Mouse (Mus musculus) heart, postnatal 25 days (tissue): ENCODE results near the gene Olfr196. TPM values are rescaled to one million over a fixed set of nuclear protein-coding genes. Genes with fewer than 3 reads are reported as not detected.
"Not testable (repeated sequence)": the region's sequence is repeated elsewhere in the genome, so short reads cannot be mapped to it uniquely, and the experiment has no call there.

Experiments used
- DNase-seq: peaks from one replicate; pipeline ENCODE4 v3.0.0; 2022; ENCODE audit warnings: low spot score
- intact Hi-C: fragments of 180-260 bp; cut with DNase I; formaldehyde crosslinking; loops from one replicate; pipeline ENCODE4 v1.15.1; 2025
- total RNA-seq, 2 experiments: library from RNA; stranded (reverse); gene quantifications; 2 replicates each; pipeline ENCODE4 v1.2.3; 2021

Olfr196 gene
- not detected for total RNA-seq

GRCm38 (mm10) chr16:59170354-59170753 is at the start of gene Olfr196:
Olfr196 (minus strand) TSS chr16:59170454.
- intact Hi-C loops, result no loop called here
- no peak for DNase-seq

GRCm38 (mm10) chr16:59219667-59220066 is 49.4 kb upstream of the Olfr196 start, which contains the start of gene Olfr199:
Olfr199 (minus strand) TSS chr16:59219767.
- not testable (repeated sequence) for DNase-seq

GRCm38 (mm10) chr16:59217861-59218260 is 47.6 kb upstream of the Olfr196 start:
- intact Hi-C loops, DNase-seq: not testable (repeated sequence)

More at GRCm38 (mm10) chr16:59219667-59220066, 49.4 kb upstream of the Olfr196 start, which contains the start of gene Olfr199:
- intact Hi-C loops, result not testable (repeated sequence)

GRCm38 (mm10) chr16:59203433-59203832 is 33.2 kb upstream of the Olfr196 start, which contains the start of gene Olfr198:
Olfr198 (minus strand) TSS chr16:59203533.
- intact Hi-C loops, DNase-seq: not testable (repeated sequence)

- intact Hi-C loops, result no loop called here
- DNase-seq, result no peak
These were observed 18.3 kb downstream of the Olfr196 start for GRCm38 (mm10) chr16:59151996-59152395.

- intact Hi-C loops, result no loop called here
- DNase-seq, result no peak
These were observed 23.5 kb downstream of the Olfr196 start, which contains the start of gene Olfr195 for GRCm38 (mm10) chr16:59146746-59147145. Olfr195 (plus strand) TSS chr16:59147046.

GRCm38 (mm10) chr16:59141105-59141504 is 29.1 kb downstream of the Olfr196 start:
- DNase-seq, result no peak
- intact Hi-C loops, result no loop called here

GRCm38 (mm10) chr16:59130740-59131139 is 39.5 kb downstream of the Olfr196 start:
- DNase-seq, result no peak
- intact Hi-C loops, result no loop called here

- intact Hi-C loops, result no loop called here
- DNase-seq, result no peak
These were observed 49.3 kb downstream of the Olfr196 start, which contains the start of gene Olfr194 for GRCm38 (mm10) chr16:59120969-59121368. Olfr194 (minus strand) TSS chr16:59121069.

Other genes with a start within 250 kb of the Olfr196 start
- gene Olfr181, start 241.7 kb downstream of the Olfr196 start, total RNA-seq, result not detected
- gene Olfr180, start 241.1 kb downstream of the Olfr196 start, total RNA-seq, result not detected
- not detected for gene Olfr183, start 175.1 kb downstream of the Olfr196 start, total RNA-seq
- not detected for gene Olfr186, start 140.2 kb downstream of the Olfr196 start, total RNA-seq
- gene Olfr187, start 130.7 kb downstream of the Olfr196 start, total RNA-seq, result not detected
- not detected for gene Olfr190, start 92.4 kb downstream of the Olfr196 start, total RNA-seq
- gene Olfr191, start 80.6 kb downstream of the Olfr196 start, total RNA-seq, result not detected
- not detected for gene Olfr193, start 58.6 kb downstream of the Olfr196 start, total RNA-seq
- not detected for gene Olfr194, start 49.4 kb downstream of the Olfr196 start, total RNA-seq
- not detected for gene Olfr195, start 23.4 kb downstream of the Olfr196 start, total RNA-seq
- gene Olfr198, start 33.1 kb upstream of the Olfr196 start, total RNA-seq, result not detected
- not detected for gene Olfr199, start 49.3 kb upstream of the Olfr196 start, total RNA-seq
- not detected for gene Olfr201, start 102.2 kb upstream of the Olfr196 start, total RNA-seq
- not detected for gene Olfr202, start 116.3 kb upstream of the Olfr196 start, total RNA-seq
- gene Olfr203, start 128.4 kb upstream of the Olfr196 start, total RNA-seq, result not detected
- not detected for gene Olfr204, start 147.8 kb upstream of the Olfr196 start, total RNA-seq
- not detected for gene Olfr205, start 160.7 kb upstream of the Olfr196 start, total RNA-seq
- gene Olfr206, start 178.8 kb upstream of the Olfr196 start, total RNA-seq, result not detected
- gene Olfr209, start 193.5 kb upstream of the Olfr196 start, total RNA-seq, result not detected
- under 1 TPM in 1 of 2 experiments, not detected in 1; 0.06 TPM for gene Gabrr3, start 236.9 kb upstream of the Olfr196 start, total RNA-seq